Mouse (Mus musculus): ENCODE results near the gene Ugt1a6b. TPM values are rescaled to one million over a fixed set of nuclear protein-coding genes. Genes with fewer than 3 reads are reported as not detected.
"Not testable (repeated sequence)": the region's sequence is repeated elsewhere in the genome, so short reads cannot be mapped to it uniquely, and the experiment has no call there.

The Ugt1a6b gene
- polyA plus RNA-seq, 1 experiment from 2014 or later = 0.67 TPM

DNA sequence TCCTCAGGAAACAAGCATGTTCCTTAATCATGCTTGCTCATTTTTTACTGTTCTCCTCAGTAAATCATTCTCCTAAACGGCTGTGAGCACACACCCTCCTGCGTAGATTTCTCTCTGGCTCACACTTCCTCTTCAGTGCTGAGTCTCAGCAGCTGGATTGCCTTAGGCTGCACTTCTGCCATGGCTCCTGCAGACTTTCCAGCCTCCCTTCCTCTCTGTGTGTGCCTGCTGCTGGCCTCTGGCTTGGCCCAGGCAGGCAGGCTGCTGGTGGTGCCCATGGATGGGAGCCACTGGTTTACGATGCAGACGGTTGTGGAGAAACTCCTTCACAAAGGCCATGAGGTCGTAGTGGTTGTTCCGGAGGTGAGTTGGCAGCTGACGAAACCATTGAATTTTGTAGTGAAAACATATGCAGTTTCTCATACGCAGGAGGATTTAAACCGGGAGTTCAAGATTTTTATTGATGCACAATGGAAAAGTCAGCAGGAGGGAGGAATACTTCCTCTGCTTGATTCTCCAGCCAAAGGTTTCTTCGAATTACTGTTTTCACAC is 8.0 kb upstream of the Ugt1a6b start, which contains the start of gene Ugt1a7c:
Gene Ugt1a7c (plus strand): TSS at position 122 of the 552 bp plus-strand sequence.
- no peaks in the 10 kb centered on the region for H3K27me3 ChIP-seq (replicated peaks)
- WGBS (ENCODE audit: insufficient replicate concordance) = 46% methylated on average over 10 of the region's 10 CpGs
- H3K9ac ChIP-seq = no peak within 1 kb of the TSS
- no peak within 1 kb of the TSS for H3K4me2 ChIP-seq
- no peak within 1 kb of the TSS for H3K4me3 ChIP-seq
- H3K27ac ChIP-seq = peak within 1 kb of the TSS; percentile 51; the same call in 1 of the 2 replicates
- no peaks in the 10 kb centered on the region for H3K4me1 ChIP-seq
- no peaks in the 10 kb centered on the region for H3K9me3 ChIP-seq (replicated peaks)
- no peak for ATAC-seq
- no peaks in the 10 kb centered on the region for H3K36me3 ChIP-seq

GRCm38 (mm10) chr1:88098546-88098945 is 4.5 kb upstream of the Ugt1a6b start:
- ATAC-seq; H3K4me3 ChIP-seq; H3K9ac ChIP-seq; H3K36me3 ChIP-seq; H3K27me3 ChIP-seq (replicated peaks); H3K4me1 ChIP-seq; H3K9me3 ChIP-seq (replicated peaks); H3K27ac ChIP-seq; H3K4me2 ChIP-seq: not testable (repeated sequence)
- 49% methylated on average over 3 of the region's 3 CpGs for whole genome bisulfite sequencing (ENCODE audit: insufficient replicate concordance)

DNA sequence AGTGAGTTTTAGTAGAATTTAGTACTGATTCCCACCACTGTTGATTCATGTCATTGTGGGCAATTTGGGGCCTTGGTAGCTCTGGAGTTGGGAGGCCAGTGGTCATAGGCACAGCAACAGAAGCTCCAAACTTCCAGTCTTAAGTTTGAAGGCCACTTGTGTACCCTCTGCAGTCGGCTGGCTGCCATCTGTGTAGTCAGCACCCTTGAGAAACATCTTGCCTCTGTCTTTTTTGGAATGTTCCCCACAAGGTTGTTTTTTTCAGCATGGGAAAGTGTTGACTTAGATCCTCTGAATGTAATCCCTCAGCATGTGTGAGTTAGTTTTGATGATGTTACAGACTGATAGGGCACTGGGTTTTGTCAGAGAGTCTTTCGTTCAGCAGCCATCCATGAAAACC is 3.4 kb upstream of the Ugt1a6b start:
- WGBS (ENCODE audit: insufficient replicate concordance) = 61% methylated on average over 2 of the region's 2 CpGs
- H3K27me3 ChIP-seq (replicated peaks); ATAC-seq; H3K9ac ChIP-seq; H3K4me2 ChIP-seq; H3K4me1 ChIP-seq; H3K4me3 ChIP-seq; H3K9me3 ChIP-seq (replicated peaks); H3K36me3 ChIP-seq; H3K27ac ChIP-seq: not testable (repeated sequence)

GRCm38 (mm10) chr1:88103697-88104468 is 831 bp downstream of the Ugt1a6b start:
- not testable (repeated sequence) for H3K9ac ChIP-seq; H3K36me3 ChIP-seq; H3K4me2 ChIP-seq; H3K27me3 ChIP-seq (replicated peaks); H3K27ac ChIP-seq; ATAC-seq; H3K9me3 ChIP-seq (replicated peaks); H3K4me3 ChIP-seq
- H3K4me1 ChIP-seq = peaks cover 10% of the 10 kb centered on the region; the same call in 1 of the 2 replicates
- WGBS (ENCODE audit: insufficient replicate concordance) = 64% methylated on average over 5 of the region's 5 CpGs

- 55% methylated on average over 1 of the region's 1 CpGs for WGBS (ENCODE audit: insufficient replicate concordance)
Measured at GRCm38 (mm10) chr1:88104667-88105430, 1.8 kb downstream of the Ugt1a6b start.

DNA sequence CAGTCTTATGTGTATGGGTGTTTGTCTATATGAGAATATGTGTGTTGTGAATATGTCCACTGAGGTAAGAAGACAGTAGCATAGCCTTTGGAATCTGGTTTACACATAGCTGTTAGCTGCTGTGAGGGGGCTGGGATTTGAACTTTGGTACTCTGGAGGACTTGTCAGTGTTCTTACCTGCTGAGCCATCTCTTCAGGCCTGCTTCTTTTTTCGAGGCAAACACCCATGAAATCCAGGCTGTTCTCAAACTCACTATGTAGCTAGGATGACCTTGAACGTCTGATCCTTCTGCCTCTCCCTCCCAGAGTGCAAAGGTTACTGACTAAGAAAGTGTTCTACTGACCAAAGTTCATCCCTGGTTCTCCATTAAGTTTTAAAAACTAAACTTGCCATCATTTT is 2.6 kb downstream of the Ugt1a6b start:
- Histone ChIP-seq H3K4me3 (no peak overlapping the region), H3K9me3 (replicated peaks) (no peaks in the 10 kb centered on the region), H3K27ac (no peak overlapping the region), H3K4me1 (peaks cover 13% of the 10 kb centered on the region), H3K27me3 (replicated peaks) (0 out of 2 replicates have a peak, but pooled peaks cover 8% of the 10 kb centered on the region), H3K4me2 (no peak overlapping the region), H3K36me3 (no peaks in the 10 kb centered on the region), H3K9ac (no peak overlapping the region)
- 43% methylated on average over 2 of the region's 2 CpGs for WGBS (ENCODE audit: insufficient replicate concordance)
- ATAC-seq = no peak

More at GRCm38 (mm10) chr1:88104667-88105430, 1.8 kb downstream of the Ugt1a6b start:
- Histone ChIP-seq H3K9ac (no peak overlapping the region), H3K27ac (no peak overlapping the region), H3K4me3 (no peak overlapping the region), H3K4me2 (no peak overlapping the region), H3K4me1 (peaks cover 13% of the 10 kb centered on the region), H3K36me3 (no peaks in the 10 kb centered on the region), H3K27me3 (replicated peaks) (0 out of 2 replicates have a peak, but pooled peaks cover 8% of the 10 kb centered on the region), H3K9me3 (replicated peaks) (no peaks in the 10 kb centered on the region)
- ATAC-seq = no peak

DNA sequence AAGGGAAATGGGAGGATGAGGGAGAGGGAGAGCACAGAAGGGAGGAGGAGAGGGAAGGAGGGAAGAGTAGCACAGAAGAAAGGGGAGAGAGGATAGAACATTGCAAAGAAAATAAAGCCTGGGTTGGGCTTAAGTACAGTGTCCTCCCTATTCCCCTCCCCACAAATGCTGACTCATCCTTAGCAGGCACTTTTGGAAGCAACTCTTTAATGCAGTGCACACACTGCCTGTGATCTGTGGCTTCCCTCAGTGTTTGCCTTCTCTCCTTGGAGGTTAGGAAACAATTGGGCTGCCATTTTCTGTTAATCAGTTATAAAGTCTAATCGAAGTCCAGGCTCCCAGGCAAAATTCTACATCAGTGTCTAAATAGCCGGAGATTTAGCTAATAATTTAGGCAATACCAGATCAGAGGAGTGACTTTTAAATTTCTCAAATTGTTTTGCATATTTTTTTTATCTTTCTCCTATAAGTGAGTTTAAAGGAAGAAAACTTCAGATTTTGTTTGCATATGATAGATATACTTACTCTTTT is 6.0 kb downstream of the Ugt1a6b start:
- not testable (repeated sequence) for H3K27me3 ChIP-seq (replicated peaks); H3K9ac ChIP-seq; H3K4me3 ChIP-seq; H3K9me3 ChIP-seq (replicated peaks); H3K4me2 ChIP-seq; H3K36me3 ChIP-seq
- peak; percentile 99 for ATAC-seq
- WGBS (ENCODE audit: insufficient replicate concordance) = 44% methylated on average over 2 of the region's 2 CpGs
- 0 out of 2 replicates have a peak overlapping the region, but pooled peaks have one; percentile 48 for H3K27ac ChIP-seq
- H3K4me1 ChIP-seq = peaks cover 13% of the 10 kb centered on the region

DNA sequence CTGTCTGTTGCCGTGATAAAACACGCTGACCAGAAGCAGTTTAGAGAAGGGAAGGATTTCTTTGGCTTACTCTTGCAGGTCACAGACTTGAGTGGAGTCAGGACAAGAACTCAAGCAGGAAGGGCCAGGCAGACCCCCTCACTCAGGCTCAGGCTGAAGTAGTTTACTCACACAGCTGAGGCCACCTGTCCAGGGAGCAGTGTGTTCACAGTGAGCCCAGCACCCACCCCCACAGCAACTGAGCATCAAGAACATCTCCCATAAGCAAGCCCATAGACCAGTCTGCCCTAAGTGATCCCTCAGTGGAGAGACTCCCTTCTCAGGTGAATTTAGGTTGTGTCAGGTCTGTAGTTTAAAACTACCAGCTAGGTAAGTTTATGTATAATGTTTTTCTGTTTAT is 6.6 kb downstream of the Ugt1a6b start:
- H3K27me3 ChIP-seq (replicated peaks); H3K9me3 ChIP-seq (replicated peaks); H3K4me3 ChIP-seq; H3K4me2 ChIP-seq; H3K36me3 ChIP-seq; H3K9ac ChIP-seq: not testable (repeated sequence)
- peak; percentile 30; the same call in 1 of the 2 replicates for ATAC-seq
- Histone ChIP-seq H3K27ac (peak overlapping the region; percentile 48; the same call in 1 of the 2 replicates), H3K4me1 (peaks cover 13% of the 10 kb centered on the region)
- WGBS (ENCODE audit: insufficient replicate concordance) = 45% methylated on average over 2 of the region's 2 CpGs

DNA sequence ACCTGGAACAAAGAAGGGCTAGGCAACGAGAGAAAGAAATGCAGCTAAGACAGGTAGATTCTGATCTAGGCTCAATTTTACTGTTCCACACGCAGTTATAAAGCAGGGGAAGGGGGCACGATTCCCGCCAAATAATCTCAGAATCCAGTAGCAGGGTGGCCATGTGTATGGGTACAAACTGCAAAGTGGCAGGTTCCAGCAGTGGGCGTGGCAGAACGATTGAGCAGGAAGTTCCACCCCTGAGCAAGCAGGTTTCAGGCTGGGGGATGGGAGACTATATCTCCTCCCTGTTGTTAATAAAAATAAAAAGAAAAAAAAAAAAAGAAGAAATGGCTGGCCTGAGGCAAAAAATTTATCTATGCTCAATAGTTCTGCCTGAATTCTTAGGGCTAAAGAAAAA is 9.7 kb downstream of the Ugt1a6b start:
- H3K27ac ChIP-seq; H3K36me3 ChIP-seq; H3K4me1 ChIP-seq; H3K4me2 ChIP-seq; H3K9me3 ChIP-seq (replicated peaks); H3K4me3 ChIP-seq; H3K9ac ChIP-seq; H3K27me3 ChIP-seq (replicated peaks); ATAC-seq: not testable (repeated sequence)
- 68% methylated on average over 6 of the region's 6 CpGs for WGBS (ENCODE audit: insufficient replicate concordance)

GRCm38 (mm10) chr1:88120550-88120949 is 17.5 kb downstream of the Ugt1a6b start:
- not testable (repeated sequence) for H3K4me2 ChIP-seq; H3K27ac ChIP-seq; H3K9ac ChIP-seq; H3K4me3 ChIP-seq; H3K36me3 ChIP-seq; H3K4me1 ChIP-seq; H3K27me3 ChIP-seq (replicated peaks); H3K9me3 ChIP-seq (replicated peaks)
- 6% methylated on average over 4 of the region's 4 CpGs for whole genome bisulfite sequencing (ENCODE audit: insufficient replicate concordance)
- ATAC-seq = 0 out of 2 replicates have a peak, but pooled peaks have one; percentile 37

DNA sequence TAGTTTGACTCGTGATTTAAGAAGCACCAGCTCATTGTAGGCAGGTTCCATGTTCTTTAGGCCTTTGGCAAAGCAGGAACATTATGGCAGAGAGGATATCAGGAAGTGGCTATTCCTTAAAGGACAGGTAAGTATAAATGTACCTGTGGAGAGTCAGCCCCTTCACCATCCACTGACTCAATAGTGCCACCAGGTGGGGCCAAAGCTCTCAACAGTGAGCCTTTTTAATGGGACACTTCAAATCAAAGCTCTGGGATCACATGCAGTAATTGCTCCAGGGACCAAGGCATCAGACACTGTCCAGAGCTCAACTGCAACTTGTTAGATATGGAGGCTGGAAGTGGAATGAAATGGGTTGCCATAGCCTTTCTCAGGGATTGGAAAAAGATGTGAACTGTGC is 18.5 kb downstream of the Ugt1a6b start:
- H3K4me3 ChIP-seq; H3K27ac ChIP-seq; H3K36me3 ChIP-seq; H3K9ac ChIP-seq; H3K4me2 ChIP-seq; ATAC-seq; H3K27me3 ChIP-seq (replicated peaks); H3K9me3 ChIP-seq (replicated peaks); H3K4me1 ChIP-seq: not testable (repeated sequence)
- WGBS (ENCODE audit: insufficient replicate concordance) = no CpG with 5 or more reads among the region's 1 CpGs

All from liver, embryonic 12.5 days (tissue).